Mouse (Mus musculus) MEL (cell line): Measurements from ENCODE around the gene Mmp24. TPM values are rescaled to one million over a fixed set of nuclear protein-coding genes. Genes with fewer than 3 reads are reported as not detected.

ENCODE experiments used
- DNase-seq: peaks from one replicate; pipeline ENCODE4 v3.0.0; 2011; ENCODE audit warnings: low read depth, low spot score
- H3K27ac ChIP-seq: 2 replicates; pipeline ENCODE4 v1.5.1; 2012; ENCODE audit warnings: low read depth, mild to moderate bottlenecking, control low read depth, low read length, moderate library complexity; ENCODE audit not compliant: control insufficient read depth
- H3K27me3 ChIP-seq, 2 experiments: fragments of 150-350 bp in 1 of 2; sonication (generic) in 1 of 2; 2 replicates each; pipeline ENCODE4 v1.6.1; 2012; ENCODE audit warnings: low read length in 2 of 2, mild to moderate bottlenecking in 2 of 2, improper control_type of control experiment in 1 of 2, moderate library complexity in 1 of 2; ENCODE audit not compliant: insufficient read depth in 2 of 2, control insufficient read depth in 1 of 2
- H3K36me3 ChIP-seq, 2 experiments: 2 replicates each; pipeline ENCODE4 v1.6.1; 2012 to 2014; ENCODE audit warnings: low read length in 2 of 2, improper control_type of control experiment in 1 of 2, inconsistent platforms in 1 of 2, mild to moderate bottlenecking in 1 of 2; ENCODE audit not compliant: insufficient read depth in 2 of 2, control insufficient read depth in 1 of 2
- H3K4me1 ChIP-seq, 2 experiments: fragments of 150-350 bp in 1 of 2; sonication (generic) in 1 of 2; 2 replicates each; pipeline ENCODE4 v1.6.1; 2012; ENCODE audit warnings: low read length in 2 of 2, improper control_type of control experiment in 1 of 2, mild to moderate bottlenecking in 1 of 2; ENCODE audit not compliant: insufficient read depth in 2 of 2, control insufficient read depth in 1 of 2
- H3K4me3 ChIP-seq, 2 experiments: fragments of 150-350 bp in 1 of 2; sonication (generic) in 1 of 2; 2 replicates each; pipeline ENCODE4 v1.5.1; 2012; ENCODE audit warnings: low read depth in 2 of 2, low read length in 2 of 2, mild to moderate bottlenecking in 2 of 2, moderate library complexity in 2 of 2, control low read depth in 1 of 2, improper control_type of control experiment in 1 of 2; ENCODE audit not compliant: control insufficient read depth in 1 of 2, insufficient read depth in 1 of 2
- H3K79me2 ChIP-seq: 2 replicates; pipeline ENCODE4 v1.6.1; 2012; ENCODE audit warnings: mild to moderate bottlenecking, low read length, moderate library complexity; ENCODE audit not compliant: control insufficient read depth, poor library complexity, insufficient read depth
- H3K9ac ChIP-seq: 2 replicates; pipeline ENCODE4 v1.6.1; 2012; ENCODE audit warnings: low read depth, mild to moderate bottlenecking, control low read depth, low read length, moderate library complexity; ENCODE audit not compliant: control insufficient read depth, poor library complexity, severe bottlenecking
- H3K9me3 ChIP-seq: fragments of 150-350 bp; sonication (generic); replicated peaks from 2 replicates; pipeline ENCODE4 v1.6.1; 2012; ENCODE audit warnings: mild to moderate bottlenecking, low read length, improper control_type of control experiment, moderate library complexity; ENCODE audit not compliant: insufficient read depth
- CHD1 ChIP-seq: IDR thresholded peaks from 2 replicates; pipeline ENCODE4 v1.6.1; 2012; ENCODE audit warnings: low read depth, mild to moderate bottlenecking, inconsistent platforms, low read length, improper control_type of control experiment
- E2F4 ChIP-seq: IDR thresholded peaks from 2 replicates; pipeline ENCODE4 v1.6.1; 2011; ENCODE audit warnings: low read depth, low read length, improper control_type of control experiment, borderline replicate concordance
- EP300 ChIP-seq, 2 experiments: IDR thresholded peaks; 2 replicates each; pipeline ENCODE4 v1.6.1; 2011; ENCODE audit warnings: improper control_type of control experiment in 2 of 2, low read length in 2 of 2, low read depth in 1 of 2, mild to moderate bottlenecking in 1 of 2
- JUND ChIP-seq: IDR thresholded peaks from 2 replicates; pipeline ENCODE4 v1.6.1; 2011; ENCODE audit warnings: low read depth, mild to moderate bottlenecking, improper control_type of control experiment, low read length
- MAX ChIP-seq: IDR thresholded peaks from 2 replicates; pipeline ENCODE4 v1.6.1; 2011; ENCODE audit warnings: low read length, improper control_type of control experiment
- MAZ ChIP-seq: IDR thresholded peaks from 2 replicates; pipeline ENCODE4 v1.6.1; 2012; ENCODE audit warnings: low read depth, mild to moderate bottlenecking, inconsistent platforms, low read length, improper control_type of control experiment
- MEF2A ChIP-seq: IDR thresholded peaks from 2 replicates; pipeline ENCODE4 v1.6.1; 2014; ENCODE audit warnings: low read depth, mild to moderate bottlenecking, inconsistent platforms, low read length, improper control_type of control experiment; ENCODE audit not compliant: poor library complexity, insufficient replicate concordance, severe bottlenecking; ENCODE audit errors: extremely low read depth
- MXI1 ChIP-seq: IDR thresholded peaks from 2 replicates; pipeline ENCODE4 v1.6.1; 2011; ENCODE audit warnings: mild to moderate bottlenecking, low read depth, low read length, improper control_type of control experiment
- MYB ChIP-seq: IDR thresholded peaks from 2 replicates; pipeline ENCODE4 v1.6.1; 2011; ENCODE audit warnings: mild to moderate bottlenecking, low read depth, low read length, improper control_type of control experiment
- MYC ChIP-seq: IDR thresholded peaks from 2 replicates; pipeline ENCODE4 v1.6.1; 2011; ENCODE audit warnings: low read depth, mild to moderate bottlenecking, low read length, improper control_type of control experiment, moderate library complexity
- NELFE ChIP-seq: IDR thresholded peaks from 2 replicates; pipeline ENCODE4 v1.6.1; 2011; ENCODE audit warnings: low read depth, low read length, improper control_type of control experiment
- NRF1 ChIP-seq: IDR thresholded peaks from 2 replicates; pipeline ENCODE4 v1.6.1; 2014; ENCODE audit warnings: low read depth, mild to moderate bottlenecking, inconsistent platforms, low read length, improper control_type of control experiment, moderate library complexity; ENCODE audit not compliant: poor library complexity, insufficient read depth, severe bottlenecking
- POLR2AphosphoS2 ChIP-seq: IDR thresholded peaks from 2 replicates; pipeline ENCODE4 v1.6.1; 2011; ENCODE audit warnings: low read length, improper control_type of control experiment
- POLR2AphosphoS5 ChIP-seq: IDR thresholded peaks from 2 replicates; pipeline ENCODE4 v1.6.1; 2012; ENCODE audit warnings: low read depth, borderline replicate concordance, mild to moderate bottlenecking, inconsistent platforms, low read length, moderate library complexity, mixed read lengths
- RAD21 ChIP-seq: IDR thresholded peaks from 2 replicates; pipeline ENCODE4 v1.6.1; 2011; ENCODE audit warnings: mild to moderate bottlenecking, low read depth, low read length, improper control_type of control experiment
- RCOR1 ChIP-seq: IDR thresholded peaks from 2 replicates; pipeline ENCODE4 v1.6.1; 2012; ENCODE audit warnings: low read depth, mild to moderate bottlenecking, inconsistent platforms, low read length, improper control_type of control experiment
- SIN3A ChIP-seq: IDR thresholded peaks from 2 replicates; pipeline ENCODE4 v1.6.1; 2012; ENCODE audit warnings: low read length, improper control_type of control experiment, inconsistent platforms
- SMC3 ChIP-seq: IDR thresholded peaks from 2 replicates; pipeline ENCODE4 v1.6.1; 2011; ENCODE audit warnings: low read depth, low read length, improper control_type of control experiment
- TBP ChIP-seq: IDR thresholded peaks from 2 replicates; pipeline ENCODE4 v1.8.0; 2011; ENCODE audit warnings: low read depth, low read length, improper control_type of control experiment
- USF1 ChIP-seq: IDR thresholded peaks from 2 replicates; pipeline ENCODE4 v1.6.1; 2014; ENCODE audit warnings: low read depth, mild to moderate bottlenecking, inconsistent platforms, low read length, improper control_type of control experiment, moderate library complexity
- USF2 ChIP-seq, 2 experiments: IDR thresholded peaks; 2 replicates each; pipeline ENCODE4 v1.6.1; 2011 to 2012; ENCODE audit warnings: improper control_type of control experiment in 2 of 2, low read length in 2 of 2, borderline replicate concordance in 1 of 2, inconsistent platforms in 1 of 2, low read depth in 1 of 2, mild to moderate bottlenecking in 1 of 2; ENCODE audit not compliant: insufficient read depth in 1 of 2
- ZNF384 ChIP-seq: IDR thresholded peaks from 2 replicates; pipeline ENCODE4 v1.6.1; 2012; ENCODE audit warnings: low read depth, mild to moderate bottlenecking, inconsistent platforms, low read length, improper control_type of control experiment
- polyA plus RNA-seq, 2 experiments: library from polyadenylated mRNA; stranded (reverse) in 1 of 2; unstranded in 1 of 2; fragments of >175 nt in 1 of 2; fragments of >200 nt in 1 of 2; gene quantifications; 2 replicates each; pipeline versions ENCODE4 v1.2.1 to v1.2.4; 2012; ENCODE audit warnings: low replicate concordance in 2 of 2, low read depth in 1 of 2; ENCODE audit not compliant: insufficient read length in 2 of 2, insufficient read depth in 1 of 2, missing spikeins in 1 of 2
- total RNA-seq: library from RNA; depleted of rRNA; stranded (reverse); fragments of 300-350 nt; gene quantifications from 2 replicates; pipeline ENCODE4 v1.2.3, GENCODE M21; 2012

Gene Mmp24
- total and polyA plus RNA-seq, 3 experiments: 0.06 to 0.27 TPM; not detected in 1

DNA sequence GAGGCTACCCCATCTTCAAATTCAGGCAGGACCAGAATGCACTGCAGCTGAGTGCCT, 44.1 kb downstream of the Mmp24 start, which contains the start of gene BC029722:
Gene BC029722, minus strand, starts transcription at position 35 of the 57 bp plus-strand sequence.
- H3K9me3 ChIP-seq: no peaks in the 10 kb centered on the region
- H3K4me1 ChIP-seq: peaks cover 2 to 17% of the 10 kb centered on the region in 2 experiments
- H3K27ac ChIP-seq: peak within 1 kb of the TSS; percentile 37
- H3K4me3 ChIP-seq: peak within 1 kb of the TSS; percentile 73 to 83
- H3K36me3 ChIP-seq: peaks cover 9 to 16% of the 10 kb centered on the region in 2 experiments
- H3K27me3 ChIP-seq: no peaks in the 10 kb centered on the region
- H3K79me2 ChIP-seq: peaks cover 12% of the 10 kb centered on the region
- DNase-seq: no peak
- H3K9ac ChIP-seq: peak within 1 kb of the TSS; percentile 72
- TF ChIP-seq MAZ (no peak), POLR2AphosphoS2 (peak; percentile 18), EP300 (IDR thresholded peaks at IDR 0.05; ENCODE audit: low read depth in 1 of 2, low read length in 2 of 2) (no peak), MXI1 (no peak), RAD21 (no peak), TBP (0 out of 2 replicates have a peak, but pooled peaks have one; percentile 44), SMC3 (no peak), USF1 (no peak), MYC (no peak), NRF1 (no peak)

DNA sequence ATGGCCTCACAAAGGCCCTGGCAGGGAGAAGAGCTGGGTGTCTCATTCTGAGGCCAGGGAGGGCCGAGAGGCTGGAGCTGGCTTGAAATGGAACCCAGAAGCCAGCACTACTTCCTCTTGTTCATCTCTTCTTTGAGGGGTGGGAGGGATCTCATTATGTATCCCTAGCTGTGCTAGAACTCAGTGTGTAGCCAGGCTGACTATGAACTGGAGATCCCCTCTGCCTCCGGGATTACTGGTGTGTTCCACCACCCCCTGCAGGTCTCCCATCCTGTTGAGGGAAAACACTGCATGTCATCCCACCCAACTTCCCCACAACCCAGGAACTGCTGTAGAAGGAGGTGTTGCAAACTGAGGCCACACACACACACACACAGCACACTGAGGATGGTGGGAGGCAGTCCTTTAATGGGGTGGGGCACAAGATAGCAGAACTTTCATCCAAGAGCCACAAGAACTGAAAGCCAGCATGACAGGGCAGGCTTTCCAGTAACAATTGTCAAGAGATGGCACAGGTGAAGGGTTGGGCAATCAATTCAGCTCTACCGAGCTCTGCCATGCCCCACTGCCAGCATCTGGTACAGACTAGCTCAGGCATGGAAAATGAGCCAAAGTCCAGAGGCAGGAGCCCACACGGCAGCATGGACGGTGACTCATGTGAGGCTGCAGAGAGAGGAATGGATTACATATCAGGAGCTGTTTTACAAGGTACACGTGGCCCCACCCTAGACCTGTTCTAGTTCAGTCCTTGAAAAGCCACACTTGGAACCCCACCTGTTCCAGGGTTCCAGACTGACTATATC, 44.5 kb downstream of the Mmp24 start:
- Histone ChIP-seq H3K4me1 (peaks cover 2 to 17% of the 10 kb centered on the region in 2 experiments), H3K27me3 (no peaks in the 10 kb centered on the region), H3K79me2 (peaks cover 13% of the 10 kb centered on the region), H3K36me3 (peaks cover 11 to 15% of the 10 kb centered on the region in 2 experiments), H3K9ac (peak overlapping the region; percentile 46), H3K27ac (peak overlapping the region; percentile 37), H3K9me3 (no peaks in the 10 kb centered on the region), H3K4me3 (peak overlapping the region; percentile 12 to 40; a peak in 2 of 4 replicates)
- no peak for DNase-seq
- TF ChIP-seq USF2 (IDR thresholded peaks at IDR 0.05; ENCODE audit: borderline replicate concordance in 1 of 2, insufficient read depth in 1 of 2, low read depth in 1 of 2, low read length in 2 of 2) (no peak), CHD1 (no peak), SMC3 (no peak), NELFE (no peak), JUND (no peak), POLR2AphosphoS5 (no peak), NRF1 (no peak), MEF2A (no peak), EP300 (IDR thresholded peaks at IDR 0.05; ENCODE audit: low read depth in 1 of 2, low read length in 2 of 2) (no peak), SIN3A (no peak), E2F4 (no peak), RCOR1 (no peak), MYB (no peak), MAZ (no peak), POLR2AphosphoS2 (no peak), MAX (no peak), ZNF384 (no peak)
